Mouse (Mus musculus) cortical plate, adult 2 months (tissue): ENCODE measurements around the gene Smim24. TPM values are rescaled to one million over a fixed set of nuclear protein-coding genes. Genes with fewer than 3 reads are reported as not detected.

Experiments
- H3K27ac ChIP-seq: fragments of 200-500 bp; 2 replicates; pipeline ENCODE4 v1.5.1; 2012; ENCODE audit warnings: low read length, control low read depth, inconsistent platforms; ENCODE audit not compliant: insufficient read depth
- H3K4me1 ChIP-seq: fragments of 200-500 bp; 2 replicates; pipeline ENCODE4 v1.6.1; 2011; ENCODE audit warnings: low read length; ENCODE audit not compliant: control insufficient read depth, insufficient read depth
- H3K4me3 ChIP-seq: fragments of 200-500 bp; 2 replicates; pipeline ENCODE4 v1.5.1; 2011; ENCODE audit warnings: mild to moderate bottlenecking, low read length, control low read depth; ENCODE audit not compliant: insufficient read depth
- CTCF ChIP-seq: fragments of 200-500 bp; IDR thresholded peaks from 2 replicates; pipeline ENCODE4 v1.5.1; 2011; ENCODE audit warnings: mild to moderate bottlenecking, control low read depth, low read length; ENCODE audit not compliant: insufficient read depth; ENCODE audit errors: extremely low read depth
- POLR2A ChIP-seq: fragments of 200-500 bp; IDR thresholded peaks from 2 replicates; pipeline ENCODE4 v1.6.1; 2011; ENCODE audit warnings: mild to moderate bottlenecking, low read length, control low read depth; ENCODE audit not compliant: insufficient read depth; ENCODE audit errors: extremely low read depth
- polyA plus RNA-seq: library from polyadenylated mRNA; depleted of rRNA; stranded (reverse); fragments of >200 nt; gene quantifications from 2 replicates; pipeline ENCODE4 v1.2.3, GENCODE M21; 2012; rRNA removed

Gene Smim24
- polyA plus RNA-seq, 1 experiment, result 2.5 TPM

DNA sequence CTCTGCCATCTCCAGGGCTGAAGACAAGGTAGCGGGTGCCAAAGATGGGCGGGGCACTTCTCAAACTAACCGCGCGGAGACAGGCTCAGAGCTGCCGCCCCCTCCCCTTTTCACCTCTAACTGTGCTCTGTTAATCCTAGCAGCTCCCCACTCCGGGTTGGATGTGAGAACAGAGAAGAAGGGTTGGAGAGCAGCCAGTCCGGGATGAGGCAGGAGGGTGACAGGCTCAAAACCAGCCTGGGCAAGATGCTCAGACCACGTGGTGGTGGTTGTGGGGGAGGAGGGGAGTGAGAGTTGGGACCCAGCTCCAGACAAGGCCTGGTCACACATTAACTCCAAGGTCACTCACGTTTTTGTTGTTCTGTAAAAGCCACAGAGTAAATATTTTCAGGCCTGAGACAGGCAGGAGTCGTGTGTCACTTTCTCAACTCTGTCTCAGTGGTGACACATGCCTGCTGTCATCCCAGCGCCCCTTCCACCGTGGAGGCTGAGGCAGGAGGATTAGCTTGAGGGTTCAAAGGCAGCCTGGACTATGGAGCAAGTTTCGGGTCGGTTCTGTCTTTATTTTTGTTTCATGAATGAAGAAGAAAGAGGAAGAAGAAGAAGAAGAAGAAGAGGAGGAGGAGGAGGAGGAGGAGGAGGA lies 38.8 kb downstream of the Smim24 start:
- Histone ChIP-seq H3K27ac (no peak overlapping the region), H3K4me1 (peaks cover 5% of the 10 kb centered on the region), H3K4me3 (peak overlapping the region; percentile 52; the same call in 1 of the 2 replicates)
- no peak for TF ChIP-seq CTCF
- TF ChIP-seq POLR2A, result no peak

- Histone ChIP-seq H3K4me3 (peak overlapping the region; percentile 24), H3K4me1 (peaks cover 4% of the 10 kb centered on the region), H3K27ac (no peak overlapping the region)
- TF ChIP-seq CTCF, result no peak
- TF ChIP-seq POLR2A, result no peak
Observed at GRCm38 (mm10) chr10:81432169-81432867, 39.5 kb downstream of the Smim24 start.

DNA sequence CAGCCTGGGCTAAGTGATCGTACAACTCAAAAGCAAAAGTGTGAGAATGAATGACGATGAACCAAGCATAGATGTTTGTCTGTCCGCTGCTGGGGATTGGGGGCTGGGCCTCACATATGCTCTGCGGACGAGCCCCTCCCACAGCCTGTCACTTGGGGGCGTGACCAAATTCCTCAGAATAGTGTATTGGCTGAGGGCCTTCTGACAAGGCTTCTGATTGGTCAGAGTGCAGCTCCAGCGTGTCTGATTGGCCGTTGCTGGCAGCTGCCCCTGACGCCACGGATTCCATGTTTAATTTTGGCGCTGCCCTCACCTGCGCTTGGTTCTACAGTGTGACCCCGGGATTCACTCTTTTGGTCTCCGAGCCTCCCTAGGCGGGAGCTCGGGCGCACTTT lies 40.0 kb downstream of the Smim24 start:
- no peak for TF ChIP-seq POLR2A
- no peak for TF ChIP-seq CTCF
- H3K4me1 ChIP-seq, result peaks cover 3% of the 10 kb centered on the region; the same call in 1 of the 2 replicates
- H3K4me3 ChIP-seq, result peak overlapping the region; percentile 24
- H3K27ac ChIP-seq, result 0 out of 2 replicates have a peak overlapping the region, but pooled peaks have one; percentile 5

DNA sequence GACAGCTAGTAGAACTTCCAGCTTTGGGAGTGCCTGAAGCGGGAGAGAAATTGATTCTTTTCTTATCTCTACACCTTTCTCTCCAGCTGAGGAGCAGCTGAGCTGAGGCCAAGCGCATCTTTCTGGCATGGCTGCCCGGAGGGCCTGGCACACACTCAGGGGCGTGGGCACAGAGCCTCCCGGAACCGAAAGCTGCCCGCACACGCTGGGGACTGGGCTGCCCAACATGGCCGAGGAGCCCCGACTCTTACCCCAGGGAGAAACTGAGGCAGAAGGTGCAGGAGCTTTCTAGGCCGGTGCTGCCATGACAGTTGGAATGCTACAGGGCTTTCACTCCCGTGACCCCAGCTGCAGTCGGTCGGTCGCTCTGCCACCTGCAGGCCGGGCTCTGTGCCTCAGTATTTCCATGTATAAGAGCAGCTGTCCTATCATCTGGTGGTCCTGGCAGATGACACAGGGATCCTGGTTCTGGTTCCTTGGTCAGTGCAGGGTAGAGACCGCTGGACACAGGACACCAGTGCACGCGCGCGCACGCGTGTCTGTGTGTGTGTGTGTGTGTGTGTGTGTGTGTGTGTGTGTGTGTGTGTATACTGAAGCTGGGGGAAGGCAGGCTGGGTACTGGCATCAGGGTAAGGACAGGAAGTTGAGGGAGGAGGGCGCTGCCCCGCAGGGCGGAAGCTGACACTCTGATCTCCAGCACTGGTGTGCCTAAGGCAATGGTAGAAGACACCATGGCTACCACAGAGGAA lies 40.9 kb downstream of the Smim24 start:
- H3K4me3 ChIP-seq, result no peak overlapping the region; the same call in 1 of the 2 replicates
- H3K4me1 ChIP-seq, result peaks cover 3% of the 10 kb centered on the region; the same call in 1 of the 2 replicates
- H3K27ac ChIP-seq, result 0 out of 2 replicates have a peak overlapping the region, but pooled peaks have one; percentile 5
- no peak for TF ChIP-seq POLR2A

DNA sequence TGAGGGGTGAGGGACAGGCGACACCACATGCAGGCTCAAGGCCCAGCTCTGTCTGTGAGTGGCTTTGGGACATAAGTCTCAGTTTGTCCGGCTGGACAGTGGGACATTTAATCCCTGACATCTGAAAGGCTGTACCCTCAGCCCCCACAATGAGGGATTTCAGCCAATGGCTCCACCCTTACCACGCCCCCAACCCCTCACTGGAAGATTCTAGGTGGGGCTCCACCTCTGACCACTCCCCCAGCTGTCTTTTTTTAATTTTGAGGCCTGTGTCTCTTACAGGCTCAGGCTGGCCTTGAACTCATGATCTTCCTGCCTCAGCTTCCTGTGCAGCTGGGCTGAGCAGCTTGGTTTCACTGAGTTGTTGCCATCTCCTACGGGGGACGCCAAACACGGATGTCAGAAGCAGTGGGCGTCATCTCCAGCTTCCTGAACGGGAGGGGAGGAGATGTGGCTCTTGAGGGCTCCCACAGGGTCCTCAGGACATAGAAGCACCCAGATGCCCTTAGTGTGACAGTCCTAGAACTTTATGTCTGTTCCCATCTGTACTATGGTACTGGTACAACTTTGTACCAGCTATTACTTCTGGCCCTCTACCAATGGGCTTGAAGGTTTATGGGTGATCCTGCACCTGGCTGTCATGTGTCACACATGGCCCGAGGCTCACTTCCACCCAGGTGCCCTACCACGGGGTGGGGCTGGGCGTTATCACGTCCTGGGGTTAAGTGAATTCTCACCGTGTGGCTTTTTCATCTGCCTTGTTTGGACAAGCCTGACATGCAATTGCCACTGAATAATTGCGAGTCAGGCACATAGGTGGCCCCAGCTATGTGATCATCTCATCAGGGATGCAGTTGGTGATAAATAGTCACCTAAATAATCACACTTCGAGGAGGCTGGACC lies 41.8 kb downstream of the Smim24 start:
- Histone ChIP-seq H3K4me3 (no peak overlapping the region), H3K4me1 (peaks cover 2% of the 10 kb centered on the region; the same call in 1 of the 2 replicates), H3K27ac (0 out of 2 replicates have a peak overlapping the region, but pooled peaks have one; percentile 32)
- TF ChIP-seq POLR2A, result no peak
- TF ChIP-seq CTCF, result no peak

GRCm38 (mm10) chr10:81435436-81435835 lies 42.6 kb downstream of the Smim24 start:
- TF ChIP-seq POLR2A (no peak), CTCF (no peak)
- no peak overlapping the region for H3K4me3 ChIP-seq
- peaks cover 2% of the 10 kb centered on the region; the same call in 1 of the 2 replicates for H3K4me1 ChIP-seq
- 0 out of 2 replicates have a peak overlapping the region, but pooled peaks have one; percentile 32 for H3K27ac ChIP-seq

GRCm38 (mm10) chr10:81441019-81441418 lies 48.2 kb downstream of the Smim24 start:
- Histone ChIP-seq H3K27ac (no peak overlapping the region), H3K4me1 (no peaks in the 10 kb centered on the region), H3K4me3 (no peak overlapping the region)
- TF ChIP-seq CTCF (no peak), POLR2A (no peak)

Other genes starting within 250 kb of the Smim24 start
- 21.3 and 22.5 TPM in 2 replicates for gene Pias4, start 225.1 kb upstream of the Smim24 start, polyA plus RNA-seq
- gene Eef2, start 216.4 kb upstream of the Smim24 start, polyA plus RNA-seq, result 1,040 and 1,088 TPM in 2 replicates
- 71.2 and 77.1 TPM in 2 replicates for gene Dapk3, start 210.0 kb upstream of the Smim24 start, polyA plus RNA-seq
- not detected in 2 replicates for gene 4930442H23Rik, start 209.2 kb upstream of the Smim24 start, polyA plus RNA-seq
- 0.13 and 0.19 TPM in 2 replicates for gene Nmrk2, start 191.0 kb upstream of the Smim24 start, polyA plus RNA-seq
- gene Atcay, start 162.2 kb upstream of the Smim24 start, polyA plus RNA-seq, result 166 and 169 TPM in 2 replicates
- gene Zfr2, start 159.9 kb upstream of the Smim24 start, polyA plus RNA-seq, result 93.1 and 105 TPM in 2 replicates
- 475 and 540 TPM in 2 replicates for gene Matk, start 140.1 kb upstream of the Smim24 start, polyA plus RNA-seq
- gene Mrpl54, start 126.1 kb upstream of the Smim24 start, polyA plus RNA-seq, result 61.1 and 64.7 TPM in 2 replicates
- 52.1 and 58.2 TPM in 2 replicates for gene Apba3, start 126.1 kb upstream of the Smim24 start, polyA plus RNA-seq
- 0.15 and 0.17 TPM in 2 replicates for gene Tjp3, start 101.5 kb upstream of the Smim24 start, polyA plus RNA-seq
- 414 and 443 TPM in 2 replicates for gene Pip5k1c, start 100.1 kb upstream of the Smim24 start, polyA plus RNA-seq
- 32.2 and 33.0 TPM in 2 replicates for gene Cactin, start 71.9 kb upstream of the Smim24 start, polyA plus RNA-seq
- gene Tbxa2r, start 64.3 kb upstream of the Smim24 start, polyA plus RNA-seq, result 2.7 and 2.9 TPM in 2 replicates
- 1.2 and 1.4 TPM in 2 replicates for gene Gipc3, start 49.8 kb upstream of the Smim24 start, polyA plus RNA-seq
- 34.4 and 36.3 TPM in 2 replicates for gene Hmg20b, start 42.6 kb upstream of the Smim24 start, polyA plus RNA-seq
- gene Mfsd12, start 35.6 kb upstream of the Smim24 start, polyA plus RNA-seq, result 30.1 and 30.8 TPM in 2 replicates
- 0.45 and 0.52 TPM in 2 replicates for gene 4930404N11Rik, start 27.2 kb upstream of the Smim24 start, polyA plus RNA-seq
- 75.5 and 76.0 TPM in 2 replicates for gene Fzr1, start 14.5 kb upstream of the Smim24 start, polyA plus RNA-seq
- gene Dohh, start 8.6 kb upstream of the Smim24 start, polyA plus RNA-seq, result 106 and 108 TPM in 2 replicates
- 5.8 and 5.9 TPM in 2 replicates for gene Gm48551, start 8.6 kb upstream of the Smim24 start, polyA plus RNA-seq
- gene Gm48552, start 4.0 kb upstream of the Smim24 start, polyA plus RNA-seq, result 6.8 and 7.8 TPM in 2 replicates
- gene Nfic, start 62.6 kb downstream of the Smim24 start, polyA plus RNA-seq, result 52.2 and 54.5 TPM in 2 replicates
- gene Celf5, start 89.7 kb downstream of the Smim24 start, polyA plus RNA-seq, result 307 and 309 TPM in 2 replicates
- 124 and 129 TPM in 2 replicates for gene Ncln, start 103.3 kb downstream of the Smim24 start, polyA plus RNA-seq
- 0.87 and 1.1 TPM in 2 replicates for gene S1pr4, start 107.1 kb downstream of the Smim24 start, polyA plus RNA-seq
- gene Gna15, start 131.2 kb downstream of the Smim24 start, polyA plus RNA-seq, result 3.4 and 3.9 TPM in 2 replicates
- 147 and 154 TPM in 2 replicates for gene Gna11, start 152.1 kb downstream of the Smim24 start, polyA plus RNA-seq
- 897 and 916 TPM in 2 replicates for gene Aes, start 166.4 kb downstream of the Smim24 start, polyA plus RNA-seq
- 97.8 and 112 TPM in 2 replicates for gene Tle2, start 181.5 kb downstream of the Smim24 start, polyA plus RNA-seq
- 21.2 and 25.3 TPM in 2 replicates for gene Tle6, start 208.0 kb downstream of the Smim24 start, polyA plus RNA-seq
- 3.7 and 4.2 TPM in 2 replicates for gene BC025920, start 213.2 kb downstream of the Smim24 start, polyA plus RNA-seq
- gene Sirt6, start 234.7 kb downstream of the Smim24 start, polyA plus RNA-seq, result 31.2 and 33.3 TPM in 2 replicates
- gene Ankrd24, start 235.5 kb downstream of the Smim24 start, polyA plus RNA-seq, result 143 and 144 TPM in 2 replicates